Mouse (Mus musculus): ENCODE measurements at regions not wholly inside any gene's neighbourhood (a gene's known extent, or its start where the extent isn't known, plus 50 kb on each side); places are given as distances from the start of the nearest gene placed in this dataset.
A peak's percentile ranks its signal among the peaks of the same experiment; 100 is the strongest.

DNA sequence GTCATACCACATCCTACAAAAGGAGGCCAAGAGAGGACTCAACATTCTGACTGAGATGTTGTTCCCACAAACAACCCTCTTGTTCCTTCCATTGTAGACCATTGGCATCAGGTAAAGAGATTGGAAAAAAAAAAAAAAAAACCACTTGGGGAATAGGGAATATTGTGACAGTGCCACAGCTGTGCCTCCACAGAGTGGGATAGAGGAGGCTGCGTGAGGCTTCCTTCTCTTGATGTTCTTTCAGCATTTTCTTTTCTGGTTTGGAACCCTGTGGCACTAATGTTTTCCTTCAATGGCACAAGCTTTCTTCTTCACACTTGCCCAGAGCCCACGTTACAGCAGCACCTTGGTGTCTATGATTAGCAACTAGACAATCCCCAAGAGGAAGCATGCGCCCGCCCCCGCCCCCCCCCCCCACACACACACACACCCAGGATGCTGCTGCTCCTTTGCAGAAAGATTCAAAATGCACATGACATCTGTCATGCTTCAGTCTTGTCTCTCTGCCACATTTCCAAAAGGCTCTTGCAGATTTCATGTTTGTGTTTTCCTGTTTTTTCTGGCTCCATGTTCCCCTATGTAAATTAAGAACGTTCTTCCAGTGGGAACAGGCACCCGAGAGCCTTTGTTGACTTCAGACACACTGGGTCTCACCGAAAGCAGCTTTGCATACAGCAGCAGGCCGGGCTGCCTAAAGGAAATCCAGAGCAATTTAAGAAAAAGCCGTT lies 2283.4 kb upstream of the Gm7489 start:
- H3K79me2 ChIP-seq (ENCODE audit: control insufficient read depth, insufficient read depth): no peaks in the 10 kb centered on the region
- no peak overlapping the region for H3K4me3 ChIP-seq (ENCODE audit: insufficient read depth, poor library complexity, severe bottlenecking)
- H3K36me3 ChIP-seq (ENCODE audit: control insufficient read depth, insufficient read depth): no peaks in the 10 kb centered on the region
- no peaks in the 10 kb centered on the region for H3K27me3 ChIP-seq (ENCODE audit: control insufficient read depth, insufficient read depth, insufficient read length)
- TF ChIP-seq MAX (IDR thresholded peaks at IDR 0.05) (no peak), USF1 (IDR thresholded peaks at IDR 0.05; ENCODE audit: low read depth) (no peak), CEBPB (IDR thresholded peaks at IDR 0.05; ENCODE audit: low read depth) (no peak), MYOD1 (IDR thresholded peaks at IDR 0.05; ENCODE audit: control insufficient read depth, insufficient read length, low read depth) (no peak), CTCF (IDR thresholded peaks at IDR 0.05; ENCODE audit: control insufficient read depth, insufficient read depth, insufficient read length) (no peak), FOSL1 (IDR thresholded peaks at IDR 0.05; ENCODE audit: insufficient read depth, low read length, poor library complexity, severe bottlenecking) (no peak), MYOG (IDR thresholded peaks at IDR 0.05; ENCODE audit: control insufficient read depth, extremely low read depth, insufficient read length) (no peak)
- H3ac ChIP-seq (ENCODE audit: control insufficient read depth, insufficient read length, low read depth): no peak overlapping the region
- H3K79me3 ChIP-seq (ENCODE audit: low read depth): no peaks in the 10 kb centered on the region

DNA sequence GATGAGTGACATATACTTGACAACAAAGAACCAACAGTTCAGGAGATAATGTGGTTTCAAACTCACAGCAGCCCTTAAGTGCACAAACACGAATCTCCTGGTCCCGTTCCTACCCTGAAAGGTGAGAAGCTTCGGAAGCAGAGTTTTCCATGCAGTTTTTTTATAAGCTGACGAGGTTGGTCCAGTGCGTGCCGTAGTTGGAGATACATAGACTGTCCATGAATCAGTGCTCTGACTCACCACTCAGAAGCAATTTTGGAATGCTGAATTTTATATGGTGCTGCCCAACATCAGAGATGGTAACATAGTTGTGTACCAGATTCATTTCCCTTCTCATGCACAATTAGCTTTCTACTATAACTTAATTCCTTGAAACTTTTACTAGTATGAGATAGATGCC lies 2263.3 kb upstream of the Gm7489 start:
- H3K27me3 ChIP-seq (ENCODE audit: control insufficient read depth, insufficient read depth, insufficient read length): no peaks in the 10 kb centered on the region
- no peaks in the 10 kb centered on the region for H3K79me2 ChIP-seq (ENCODE audit: control insufficient read depth, insufficient read depth)
- H3K79me3 ChIP-seq (ENCODE audit: low read depth): no peaks in the 10 kb centered on the region
- no peak overlapping the region for H3K4me3 ChIP-seq (ENCODE audit: insufficient read depth, poor library complexity, severe bottlenecking)
- no peak overlapping the region for H3ac ChIP-seq (ENCODE audit: control insufficient read depth, insufficient read length, low read depth)
- TF ChIP-seq MYOD1 (IDR thresholded peaks at IDR 0.05; ENCODE audit: control insufficient read depth, insufficient read length, low read depth) (peak; percentile 21), FOSL1 (IDR thresholded peaks at IDR 0.05; ENCODE audit: insufficient read depth, low read length, poor library complexity, severe bottlenecking) (peak; percentile 95), USF1 (IDR thresholded peaks at IDR 0.05; ENCODE audit: low read depth) (no peak), CTCF (IDR thresholded peaks at IDR 0.05; ENCODE audit: control insufficient read depth, insufficient read depth, insufficient read length) (no peak), CEBPB (IDR thresholded peaks at IDR 0.05; ENCODE audit: low read depth) (no peak), MAX (IDR thresholded peaks at IDR 0.05) (peak; percentile 81), MYOG (IDR thresholded peaks at IDR 0.05; ENCODE audit: control insufficient read depth, extremely low read depth, insufficient read length) (no peak)
- no peaks in the 10 kb centered on the region for H3K36me3 ChIP-seq (ENCODE audit: control insufficient read depth, insufficient read depth)

DNA sequence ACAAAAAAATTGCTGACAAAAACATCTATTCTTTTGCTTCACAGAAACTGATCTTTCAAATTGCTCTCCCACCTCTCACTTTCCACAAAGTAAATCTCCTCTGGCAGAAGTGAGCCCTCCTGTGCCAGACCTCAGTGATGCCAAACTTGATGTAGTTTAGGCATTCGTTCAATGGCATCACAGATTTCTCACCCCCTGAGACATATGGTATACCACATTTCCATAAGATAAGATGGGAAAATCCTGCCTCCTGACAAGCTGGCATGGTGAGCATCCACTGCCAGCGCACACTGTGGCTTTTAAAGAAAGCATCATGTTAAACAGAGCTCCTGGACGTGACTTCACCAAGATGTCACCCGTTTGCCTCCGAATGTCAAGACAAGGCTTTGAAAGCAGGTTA lies 2257.2 kb upstream of the Gm7489 start:
- H3K4me3 ChIP-seq (ENCODE audit: insufficient read depth, poor library complexity, severe bottlenecking): no peak overlapping the region
- H3K27me3 ChIP-seq (ENCODE audit: control insufficient read depth, insufficient read depth, insufficient read length): no peaks in the 10 kb centered on the region
- TF ChIP-seq FOSL1 (IDR thresholded peaks at IDR 0.05; ENCODE audit: insufficient read depth, low read length, poor library complexity, severe bottlenecking) (no peak), MYOG (IDR thresholded peaks at IDR 0.05; ENCODE audit: control insufficient read depth, extremely low read depth, insufficient read length) (no peak), MYOD1 (IDR thresholded peaks at IDR 0.05; ENCODE audit: control insufficient read depth, insufficient read length, low read depth) (no peak), CTCF (IDR thresholded peaks at IDR 0.05; ENCODE audit: control insufficient read depth, insufficient read depth, insufficient read length) (no peak), CEBPB (IDR thresholded peaks at IDR 0.05; ENCODE audit: low read depth) (no peak), MAX (IDR thresholded peaks at IDR 0.05) (no peak)
- no peaks in the 10 kb centered on the region for H3K79me3 ChIP-seq (ENCODE audit: low read depth)
- no peaks in the 10 kb centered on the region for H3K79me2 ChIP-seq (ENCODE audit: control insufficient read depth, insufficient read depth)
- no peaks in the 10 kb centered on the region for H3K36me3 ChIP-seq (ENCODE audit: control insufficient read depth, insufficient read depth)
- H3ac ChIP-seq (ENCODE audit: control insufficient read depth, insufficient read length, low read depth): no peak overlapping the region

DNA sequence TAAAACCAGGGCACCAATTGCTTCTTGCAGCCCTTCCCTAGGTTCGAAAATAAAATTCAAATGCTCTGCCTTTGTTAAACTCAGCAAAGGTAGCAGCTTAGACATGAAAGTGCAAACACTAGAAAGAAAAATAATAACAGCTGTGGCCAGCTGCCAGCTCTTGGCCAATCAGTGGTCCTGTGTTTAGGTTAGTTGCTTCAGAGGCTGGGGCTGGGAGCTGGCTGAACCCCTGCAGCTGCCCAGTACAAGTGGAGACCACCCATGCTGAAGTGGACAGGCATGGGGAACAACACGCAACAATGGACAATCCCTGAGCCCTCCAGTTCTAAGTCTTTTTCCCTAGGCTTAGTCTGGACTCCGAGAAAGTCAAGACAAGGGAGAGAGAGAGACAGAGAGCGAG lies 2256.2 kb upstream of the Gm7489 start:
- no peaks in the 10 kb centered on the region for H3K79me3 ChIP-seq (ENCODE audit: low read depth)
- H3K27me3 ChIP-seq (ENCODE audit: control insufficient read depth, insufficient read depth, insufficient read length): no peaks in the 10 kb centered on the region
- H3K4me3 ChIP-seq (ENCODE audit: insufficient read depth, poor library complexity, severe bottlenecking): no peak overlapping the region
- no peaks in the 10 kb centered on the region for H3K36me3 ChIP-seq (ENCODE audit: control insufficient read depth, insufficient read depth)
- H3K79me2 ChIP-seq (ENCODE audit: control insufficient read depth, insufficient read depth): no peaks in the 10 kb centered on the region
- no peak overlapping the region for H3ac ChIP-seq (ENCODE audit: control insufficient read depth, insufficient read length, low read depth)
- TF ChIP-seq FOSL1 (IDR thresholded peaks at IDR 0.05; ENCODE audit: insufficient read depth, low read length, poor library complexity, severe bottlenecking) (no peak), CEBPB (IDR thresholded peaks at IDR 0.05; ENCODE audit: low read depth) (no peak), MAX (IDR thresholded peaks at IDR 0.05) (no peak)

DNA sequence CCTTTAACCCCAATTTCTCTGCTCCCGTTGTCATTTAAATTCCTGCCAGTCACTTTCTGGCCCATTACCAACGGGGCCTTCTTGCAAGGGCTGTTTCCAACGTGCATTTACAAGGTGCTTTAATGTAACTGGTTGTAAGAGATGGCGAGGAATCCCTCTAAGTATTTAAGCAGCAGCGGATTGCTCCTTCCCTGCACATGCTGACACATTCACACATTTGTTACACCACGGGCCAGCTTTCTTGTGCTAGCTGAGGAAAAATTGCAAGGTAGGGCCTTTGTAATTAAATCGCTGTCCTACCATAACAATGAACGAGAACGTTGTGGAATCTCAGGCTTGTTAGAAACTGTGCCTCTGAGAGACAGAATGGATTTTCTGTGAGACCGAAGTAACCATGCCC lies 2252.8 kb upstream of the Gm7489 start:
- no peak for TF ChIP-seq MAX (IDR thresholded peaks at IDR 0.05)
- no peak for TF ChIP-seq FOSL1 (IDR thresholded peaks at IDR 0.05; ENCODE audit: insufficient read depth, low read length, poor library complexity, severe bottlenecking)
- no peak for TF ChIP-seq USF1 (IDR thresholded peaks at IDR 0.05; ENCODE audit: low read depth)
- TF ChIP-seq MYOD1 (IDR thresholded peaks at IDR 0.05; ENCODE audit: control insufficient read depth, insufficient read length, low read depth): no peak
- no peak for TF ChIP-seq MYOG (IDR thresholded peaks at IDR 0.05; ENCODE audit: control insufficient read depth, extremely low read depth, insufficient read length)
- TF ChIP-seq CTCF (IDR thresholded peaks at IDR 0.05; ENCODE audit: control insufficient read depth, insufficient read depth, insufficient read length): no peak
- TF ChIP-seq CEBPB (IDR thresholded peaks at IDR 0.05; ENCODE audit: low read depth): no peak
- H3K79me3 ChIP-seq (ENCODE audit: low read depth): no peaks in the 10 kb centered on the region
- no peaks in the 10 kb centered on the region for H3K79me2 ChIP-seq (ENCODE audit: control insufficient read depth, insufficient read depth)
- no peaks in the 10 kb centered on the region for H3K36me3 ChIP-seq (ENCODE audit: control insufficient read depth, insufficient read depth)
- H3K27me3 ChIP-seq (ENCODE audit: control insufficient read depth, insufficient read depth, insufficient read length): no peaks in the 10 kb centered on the region
- no peak overlapping the region for H3ac ChIP-seq (ENCODE audit: control insufficient read depth, insufficient read length, low read depth)
- H3K4me3 ChIP-seq (ENCODE audit: insufficient read depth, poor library complexity, severe bottlenecking): no peak overlapping the region

DNA sequence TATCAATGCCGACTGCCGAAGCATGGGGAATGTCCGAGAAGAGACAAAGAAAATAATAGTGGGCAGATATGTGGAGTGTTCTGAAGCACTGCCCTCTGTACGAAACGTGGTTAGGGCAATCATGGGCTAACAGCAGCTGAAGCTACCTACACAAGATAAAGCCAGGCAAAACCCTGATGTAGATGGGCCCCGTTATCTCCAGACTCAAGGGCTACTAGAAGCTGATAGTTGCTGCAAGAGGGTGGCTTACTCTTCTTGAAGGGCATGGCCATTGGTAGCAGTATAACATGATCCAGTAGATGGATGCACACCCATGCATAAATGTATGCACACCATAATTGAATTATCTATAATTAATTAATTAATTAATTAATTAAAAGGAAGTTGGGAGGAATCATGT lies 2251.6 kb upstream of the Gm7489 start:
- Histone ChIP-seq H3K27me3 (ENCODE audit: control insufficient read depth, insufficient read depth, insufficient read length) (no peaks in the 10 kb centered on the region), H3K36me3 (ENCODE audit: control insufficient read depth, insufficient read depth) (no peaks in the 10 kb centered on the region), H3ac (ENCODE audit: control insufficient read depth, insufficient read length, low read depth) (no peak overlapping the region), H3K4me3 (ENCODE audit: insufficient read depth, poor library complexity, severe bottlenecking) (no peak overlapping the region), H3K79me2 (ENCODE audit: control insufficient read depth, insufficient read depth) (no peaks in the 10 kb centered on the region), H3K79me3 (ENCODE audit: low read depth) (no peaks in the 10 kb centered on the region)
- TF ChIP-seq MAX (IDR thresholded peaks at IDR 0.05) (no peak), FOSL1 (IDR thresholded peaks at IDR 0.05; ENCODE audit: insufficient read depth, low read length, poor library complexity, severe bottlenecking) (no peak), USF1 (IDR thresholded peaks at IDR 0.05; ENCODE audit: low read depth) (no peak), CEBPB (IDR thresholded peaks at IDR 0.05; ENCODE audit: low read depth) (no peak)
